Mouse (Mus musculus): ENCODE results near the gene Nid1.
"Not testable (repeated sequence)": the region's sequence is repeated elsewhere in the genome, so short reads cannot be mapped to it uniquely, and the experiment has no call there.

DNA sequence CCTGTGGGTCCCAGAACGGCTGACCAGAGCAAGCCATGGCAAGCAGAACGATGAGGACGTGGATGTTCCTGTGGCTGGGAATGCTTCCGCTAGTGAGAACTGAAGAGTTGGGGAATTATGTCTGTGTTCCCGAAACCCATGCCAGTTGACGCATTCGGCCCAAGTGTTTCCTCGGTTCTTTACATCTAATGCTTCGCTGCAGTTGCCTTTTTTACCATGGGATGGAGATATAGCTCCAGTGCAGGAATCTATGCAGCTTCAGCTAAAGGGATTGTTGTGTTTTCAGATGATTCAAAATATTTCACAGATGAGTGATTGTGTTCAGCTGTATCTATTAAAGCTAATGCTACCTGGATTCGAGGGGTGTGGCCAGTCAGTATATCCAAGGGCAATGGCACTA, 105.7 kb downstream of the Nid1 start:
- TF ChIP-seq EP300, CTCF (IDR thresholded peaks at IDR 0.05; ENCODE audit: low read depth): not testable (repeated sequence)

Measured in liver, embryonic 14.5 days (tissue).